8 mouse cellular contexts compared by ENCODE assay signal in genomic region chr10:80933421-80933979, GRCm38 (mm10). TPM values are rescaled to one million over a fixed set of nuclear protein-coding genes. Genes with fewer than 3 reads are reported as not detected.
DNase-seq lines count a peak whose midpoint lies in the region; ATAC-seq and TF ChIP-seq lines count a peak whose summit lies in the region.

No protein-coding gene starts in this region.

- peak overlapping the region; percentile 18; the same call in 1 of the 2 replicates for H3K4me3 ChIP-seq in ES-Bruce4 (ENCODE audit: low read depth, low read length)
- peak overlapping the region; percentile 13; the same call in 1 of the 2 replicates for H3K4me3 ChIP-seq in forebrain, embryonic 14.5 days (ENCODE audit: low read depth, low read length)
- peak overlapping the region; percentile 68; the same call in 1 of the 2 replicates for H3K4me3 ChIP-seq in intestine, embryonic 16.5 days (ENCODE audit: low read length)

- peak; percentile 55 for DNase-seq in adrenal gland, postnatal 10 days
- DNase-seq in adrenal gland, postnatal 25 days, result no peak
- peak; percentile 34 for DNase-seq in forebrain, embryonic 14.5 days (ENCODE audit: low spot score)
- no peak for DNase-seq in urinary bladder, postnatal 4 days (ENCODE audit: low spot score in 2 of 2)
- no peak for DNase-seq in urinary bladder, postnatal 10 days (ENCODE audit: low spot score)

- H3K9ac ChIP-seq in ES-Bruce4 (ENCODE audit: low read depth, poor library complexity, severe bottlenecking), result no peak overlapping the region
- no peak overlapping the region for H3K9ac ChIP-seq in forebrain, embryonic 14.5 days (ENCODE audit: low read length)
- H3K9ac ChIP-seq in intestine, embryonic 16.5 days (ENCODE audit: low read depth, low read length), result 0 out of 2 replicates have a peak overlapping the region, but pooled peaks have one; percentile 74

- peaks cover 9% of the 10 kb centered on the region for H3K36me3 ChIP-seq in ES-Bruce4 (ENCODE audit: control insufficient read depth, insufficient read depth, low read length, poor library complexity, severe bottlenecking)
- no peaks in the 10 kb centered on the region for H3K36me3 ChIP-seq in forebrain, embryonic 14.5 days (ENCODE audit: control insufficient read depth, insufficient read depth, low read length)
- no peaks in the 10 kb centered on the region; the same call in 1 of the 2 replicates for H3K36me3 ChIP-seq in intestine, embryonic 16.5 days (ENCODE audit: control insufficient read depth, insufficient read depth, low read length)

- no peak overlapping the region for H3K27ac ChIP-seq in ES-Bruce4 (ENCODE audit: insufficient read depth, low read length)
- no peak overlapping the region for H3K27ac ChIP-seq in forebrain, embryonic 14.5 days (ENCODE audit: low read depth, low read length)
- H3K27ac ChIP-seq in intestine, embryonic 16.5 days (ENCODE audit: low read length), result peak overlapping the region; percentile 45

- no peak for ATAC-seq in forebrain, embryonic 14.5 days
- no peak for ATAC-seq in intestine, embryonic 16.5 days
- peak; percentile 20; the same call in 1 of the 2 replicates for ATAC-seq in megakaryocyte progenitor cell, adult 5-6 weeks (replicated peaks; ENCODE audit: poor library complexity)

- no peaks in the 10 kb centered on the region for H3K27me3 ChIP-seq in ES-Bruce4 (ENCODE audit: control insufficient read depth, insufficient read depth, low read length, poor library complexity, severe bottlenecking)
- peaks cover 49% of the 10 kb centered on the region for H3K27me3 ChIP-seq in forebrain, embryonic 14.5 days (replicated peaks; ENCODE audit: control insufficient read depth, insufficient read depth, low read length)
- 0 out of 2 replicates have a peak, but pooled peaks cover 3% of the 10 kb centered on the region for H3K27me3 ChIP-seq in intestine, embryonic 16.5 days (replicated peaks; ENCODE audit: control insufficient read depth, insufficient read depth, low read length)

- TF ChIP-seq EP300 in ES-Bruce4 (IDR thresholded peaks at IDR 0.05; ENCODE audit: insufficient read depth, low read depth, low read length), result no peak

- 4% methylated on average over 21 of the region's 21 CpGs for WGBS in forebrain, embryonic 14.5 days
- 3% methylated on average over 21 of the region's 21 CpGs for whole genome bisulfite sequencing in intestine, embryonic 16.5 days

- H3K4me1 ChIP-seq in ES-Bruce4 (ENCODE audit: control insufficient read depth, insufficient read depth, low read length), result peaks cover 13% of the 10 kb centered on the region
- peaks cover 58% of the 10 kb centered on the region for H3K4me1 ChIP-seq in forebrain, embryonic 14.5 days (ENCODE audit: control insufficient read depth, insufficient read depth, low read length)
- H3K4me1 ChIP-seq in intestine, embryonic 16.5 days (ENCODE audit: control insufficient read depth, insufficient read depth, low read length), result peaks cover 70% of the 10 kb centered on the region

- no peak for TF ChIP-seq POLR2A in ES-Bruce4 (IDR thresholded peaks at IDR 0.05; ENCODE audit: insufficient read depth, low read length)

- peak overlapping the region; percentile 43 for H3K4me2 ChIP-seq in forebrain, embryonic 14.5 days (ENCODE audit: low read length)
- peak overlapping the region; percentile 90 for H3K4me2 ChIP-seq in intestine, embryonic 16.5 days (ENCODE audit: low read depth, low read length)

- TF ChIP-seq CTCF in ES-Bruce4 (IDR thresholded peaks at IDR 0.05; ENCODE audit: low read depth, low read length), result no peak

- H3K9me3 ChIP-seq in ES-Bruce4 (replicated peaks; ENCODE audit: control insufficient read depth, insufficient read depth, low read length, poor library complexity, severe bottlenecking), result no peaks in the 10 kb centered on the region
- no peaks in the 10 kb centered on the region for H3K9me3 ChIP-seq in forebrain, embryonic 14.5 days (replicated peaks; ENCODE audit: control insufficient read depth, low read length)
- no peaks in the 10 kb centered on the region for H3K9me3 ChIP-seq in intestine, embryonic 16.5 days (ENCODE audit: control insufficient read depth, low read length)

RNA-seq across cellular contexts. Expression of gene Gadd45b, which starts 3.6 kb away (rescaled TPM):
- total RNA-seq in adrenal gland, postnatal 10 days (2021), result 10 to 100 TPM; 11.7 to 44.5 TPM
- total RNA-seq in adrenal gland, postnatal 25 days (2021), result 15.3 and 15.4 TPM in 2 replicates
- 80.7 and 86.3 TPM in 2 replicates for polyA plus RNA-seq in ES-Bruce4 (2011; ENCODE audit: insufficient read depth, insufficient read length, low read depth, missing spikeins)
- polyA plus RNA-seq in forebrain, embryonic 14.5 days (2014; fragmentation: Nextera tagmentation; extraction: Ambion mirVana), result 5.2 and 6.2 TPM in 2 replicates
- polyA plus RNA-seq in intestine, embryonic 16.5 days (2015; fragmentation: Nextera tagmentation; extraction: Ambion mirVana), result 26.5 and 29.1 TPM in 2 replicates
- total RNA-seq in megakaryocyte progenitor cell, adult 5-6 weeks (2015), result 18.7 and 20.7 TPM in 2 replicates
- total RNA-seq in megakaryocyte progenitor cell, adult 5-6 weeks (2017), result 17.6 and 17.9 TPM in 2 replicates

RNA-seq across cellular contexts. Expression of gene Lmnb2, which starts 15.5 kb away (rescaled TPM):
- 10 to 100 TPM; 14.5 to 16.5 TPM for total RNA-seq in adrenal gland, postnatal 10 days (2021)
- 14.4 and 15.2 TPM in 2 replicates for total RNA-seq in adrenal gland, postnatal 25 days (2021)
- 25.9 and 28.2 TPM in 2 replicates for polyA plus RNA-seq in ES-Bruce4 (2011; ENCODE audit: insufficient read depth, insufficient read length, low read depth, missing spikeins)
- polyA plus RNA-seq in forebrain, embryonic 14.5 days (2014; fragmentation: Nextera tagmentation; extraction: Ambion mirVana), result 12.1 and 14.4 TPM in 2 replicates
- polyA plus RNA-seq in intestine, embryonic 16.5 days (2015; fragmentation: Nextera tagmentation; extraction: Ambion mirVana), result 38.6 and 41.0 TPM in 2 replicates
- 11.7 and 13.9 TPM in 2 replicates for total RNA-seq in megakaryocyte progenitor cell, adult 5-6 weeks (2015)
- total RNA-seq in megakaryocyte progenitor cell, adult 5-6 weeks (2017), result 49.3 and 56.9 TPM in 2 replicates

RNA-seq across cellular contexts. Expression of gene Timm13, which starts 32.7 kb away (rescaled TPM):
- total RNA-seq in adrenal gland, postnatal 10 days (2021), result 100 to 1,000 TPM; 271 to 285 TPM
- total RNA-seq in adrenal gland, postnatal 25 days (2021), result 188 and 208 TPM in 2 replicates
- 135 and 146 TPM in 2 replicates for polyA plus RNA-seq in ES-Bruce4 (2011; ENCODE audit: insufficient read depth, insufficient read length, low read depth, missing spikeins)
- 355 and 398 TPM in 2 replicates for polyA plus RNA-seq in forebrain, embryonic 14.5 days (2014; fragmentation: Nextera tagmentation; extraction: Ambion mirVana)
- polyA plus RNA-seq in intestine, embryonic 16.5 days (2015; fragmentation: Nextera tagmentation; extraction: Ambion mirVana), result 390 and 410 TPM in 2 replicates
- 132 and 150 TPM in 2 replicates for total RNA-seq in megakaryocyte progenitor cell, adult 5-6 weeks (2015)
- 55.3 and 100 TPM in 2 replicates for total RNA-seq in megakaryocyte progenitor cell, adult 5-6 weeks (2017)

Comparison
In these comparisons a context has a peak if more than half of its experiments do, and no peak if none do; other contexts are left out.
1. DNase-seq: peak in adrenal gland, postnatal 10 days (single experiment) and forebrain, embryonic 14.5 days (single experiment); none in adrenal gland, postnatal 25 days (single experiment), urinary bladder, postnatal 4 days (0 of 2) and urinary bladder, postnatal 10 days (single experiment).
2. H3K4me3 ChIP-seq: peak in every context shown above with its lines; median percentile 68 in intestine, embryonic 16.5 days; 18 in ES-Bruce4; 13 in forebrain, embryonic 14.5 days.